Mouse (Mus musculus): Measurements from ENCODE around the gene Gfod2. TPM values are rescaled to one million over a fixed set of nuclear protein-coding genes. Genes with fewer than 3 reads are reported as not detected.
A peak's percentile ranks its signal among the peaks of the same experiment; 100 is the strongest.

The Gfod2 gene
- polyA plus RNA-seq, 1 experiment from 2014 or later, result 38.3 TPM

DNA sequence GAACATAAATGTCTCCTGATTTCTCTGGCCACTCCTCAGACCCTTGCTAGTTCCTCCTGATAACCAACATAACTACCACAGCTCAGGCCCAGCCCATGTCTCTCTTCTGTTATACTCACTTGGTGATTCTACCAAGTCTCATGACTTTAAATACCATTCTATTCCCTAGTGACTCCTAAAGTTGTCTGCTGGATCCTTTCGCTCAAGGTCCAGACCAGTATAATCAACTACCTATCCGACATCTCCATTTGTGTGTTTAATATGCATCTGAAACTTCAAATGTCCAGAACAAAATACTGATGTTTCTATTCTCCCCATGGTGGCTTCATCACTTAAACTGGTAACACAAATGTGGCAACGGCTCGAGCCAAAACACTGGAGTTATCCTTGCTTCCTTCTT, 15.2 kb downstream of the Gfod2 start:
- WGBS, result 92% methylated on average over 4 of the region's 4 CpGs
- H3K27me3 ChIP-seq (ENCODE audit: poor library complexity, severe bottlenecking), result no peaks in the 10 kb centered on the region
- no peak overlapping the region for H3K27ac ChIP-seq
- peaks cover 12% of the 10 kb centered on the region for H3K36me3 ChIP-seq (replicated peaks)
- no peak for DNase-seq (ENCODE audit: extremely low spot score, low spot score)
- no peaks in the 10 kb centered on the region for H3K4me1 ChIP-seq
- no peaks in the 10 kb centered on the region for H3K9me3 ChIP-seq
- no peak overlapping the region for H3K4me3 ChIP-seq

DNA sequence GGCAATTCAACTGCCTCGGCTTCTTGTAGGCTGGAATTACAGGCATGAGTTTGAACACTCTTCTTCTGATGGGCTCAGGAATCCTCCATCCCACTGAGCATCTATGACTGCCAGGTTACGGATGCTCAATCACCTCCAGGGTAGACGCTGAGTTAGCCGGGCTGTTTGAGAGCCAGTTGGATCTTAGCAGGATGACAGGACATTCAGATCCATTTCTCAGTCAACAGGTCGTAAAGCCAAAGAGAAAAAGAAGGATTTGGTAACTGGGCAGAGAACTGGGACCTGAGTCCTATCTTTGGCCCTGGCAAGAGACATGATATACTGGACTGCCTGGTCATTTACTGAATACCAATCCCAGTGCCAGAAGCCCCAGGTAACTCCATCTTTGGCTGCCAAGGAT, 19.2 kb downstream of the Gfod2 start:
- Histone ChIP-seq H3K36me3 (replicated peaks) (peaks cover 12% of the 10 kb centered on the region), H3K4me1 (no peaks in the 10 kb centered on the region), H3K27ac (no peak overlapping the region), H3K4me3 (no peak overlapping the region), H3K27me3 (ENCODE audit: poor library complexity, severe bottlenecking) (no peaks in the 10 kb centered on the region), H3K9me3 (no peaks in the 10 kb centered on the region)
- WGBS, result 92% methylated on average over 5 of the region's 5 CpGs
- no peak for DNase-seq (ENCODE audit: extremely low spot score, low spot score)

DNA sequence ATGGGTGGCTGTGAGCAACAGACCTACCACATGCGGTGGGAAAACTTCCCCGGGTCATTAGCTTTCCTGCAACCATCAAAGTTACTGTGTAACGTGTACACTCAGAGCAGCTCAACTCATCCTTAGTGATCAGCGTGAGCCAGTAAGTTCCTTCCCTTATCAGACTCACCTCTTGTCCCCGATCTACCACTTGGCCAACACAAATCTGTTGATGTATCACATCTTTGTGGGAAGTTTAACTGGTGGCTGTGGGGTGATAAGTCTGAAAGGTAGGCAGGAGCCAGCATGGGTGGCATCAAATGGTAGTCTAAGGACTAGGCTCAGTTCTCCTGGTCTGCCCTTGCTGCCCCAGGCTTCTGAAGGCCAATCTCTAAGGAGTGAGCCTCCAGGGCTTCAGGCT, 26.3 kb downstream of the Gfod2 start:
- Histone ChIP-seq H3K9me3 (no peaks in the 10 kb centered on the region), H3K4me1 (no peaks in the 10 kb centered on the region), H3K36me3 (replicated peaks) (peaks cover 12% of the 10 kb centered on the region), H3K27me3 (ENCODE audit: poor library complexity, severe bottlenecking) (no peaks in the 10 kb centered on the region), H3K4me3 (no peak overlapping the region), H3K27ac (no peak overlapping the region)
- DNase-seq (ENCODE audit: extremely low spot score, low spot score), result no peak
- WGBS, result 95% methylated on average over 5 of the region's 5 CpGs

DNA sequence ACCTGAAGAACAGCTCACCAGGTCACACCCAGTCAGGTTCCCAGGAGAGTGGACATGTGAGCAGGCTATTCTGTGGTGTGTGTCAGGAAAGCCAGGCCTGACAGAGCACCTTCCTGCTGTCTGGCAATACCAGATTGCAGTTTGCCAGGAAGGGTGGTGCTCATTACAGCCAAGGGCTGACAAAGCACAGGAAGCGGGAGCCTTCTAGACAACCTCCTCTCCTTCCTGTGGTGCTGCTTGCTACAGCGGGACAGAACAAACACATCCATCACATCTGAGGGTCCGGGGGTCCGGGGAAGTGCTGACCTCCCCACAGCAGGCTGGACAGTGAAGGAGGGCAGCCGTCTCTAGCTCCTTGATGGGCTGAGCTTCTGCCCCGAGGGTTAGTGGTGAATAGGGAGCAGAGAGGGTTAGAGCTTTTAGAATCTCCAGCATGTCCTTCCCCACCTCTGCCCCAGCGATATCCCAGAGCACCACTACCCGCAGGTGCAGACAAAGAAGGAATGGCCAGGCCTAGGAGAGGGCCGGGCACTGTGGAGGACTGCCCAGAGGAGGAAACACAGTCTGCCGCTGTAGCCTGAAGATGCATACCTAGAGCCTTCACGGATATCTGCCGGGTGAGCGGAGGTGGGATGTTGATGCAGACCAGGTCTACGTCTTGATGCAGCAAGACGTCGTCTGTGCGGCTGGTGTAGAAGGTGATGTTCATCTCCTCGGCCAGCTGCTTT, 30.9 kb downstream of the Gfod2 start:
- WGBS, result 84% methylated on average over 18 of the region's 18 CpGs
- Histone ChIP-seq H3K27ac (peak overlapping the region; percentile 22; the same call in 1 of the 2 replicates), H3K4me3 (no peak overlapping the region), H3K27me3 (ENCODE audit: poor library complexity, severe bottlenecking) (no peaks in the 10 kb centered on the region), H3K4me1 (no peaks in the 10 kb centered on the region), H3K9me3 (no peaks in the 10 kb centered on the region), H3K36me3 (replicated peaks) (peaks cover 48% of the 10 kb centered on the region)
- DNase-seq (ENCODE audit: extremely low spot score, low spot score), result no peak

DNA sequence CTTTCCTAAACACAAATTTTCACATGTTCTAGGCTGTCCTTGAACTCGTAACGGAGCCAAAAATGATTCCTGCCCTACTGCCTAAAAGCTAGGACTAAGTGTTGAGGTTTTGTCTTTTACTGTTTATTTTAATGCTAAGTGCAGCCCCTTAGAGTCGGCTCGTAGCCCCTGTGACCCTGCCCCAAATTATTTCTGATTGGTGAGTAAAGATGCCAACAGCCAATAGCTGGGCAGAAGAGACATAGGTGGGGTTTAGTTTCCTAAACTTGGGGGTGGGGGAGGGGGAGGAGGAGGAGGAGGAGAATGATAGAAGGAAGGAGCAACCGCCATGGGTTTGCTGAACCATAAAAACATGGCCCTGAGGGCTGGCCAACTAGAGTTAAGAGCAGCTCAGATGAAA, 32.7 kb downstream of the Gfod2 start:
- H3K36me3 ChIP-seq (replicated peaks), result peaks cover 57% of the 10 kb centered on the region
- 90% methylated on average over 5 of the region's 5 CpGs for WGBS
- H3K4me3 ChIP-seq, result no peak overlapping the region
- DNase-seq (ENCODE audit: extremely low spot score, low spot score), result no peak
- no peaks in the 10 kb centered on the region for H3K9me3 ChIP-seq
- no peak overlapping the region for H3K27ac ChIP-seq
- no peaks in the 10 kb centered on the region for H3K27me3 ChIP-seq (ENCODE audit: poor library complexity, severe bottlenecking)
- no peaks in the 10 kb centered on the region for H3K4me1 ChIP-seq

DNA sequence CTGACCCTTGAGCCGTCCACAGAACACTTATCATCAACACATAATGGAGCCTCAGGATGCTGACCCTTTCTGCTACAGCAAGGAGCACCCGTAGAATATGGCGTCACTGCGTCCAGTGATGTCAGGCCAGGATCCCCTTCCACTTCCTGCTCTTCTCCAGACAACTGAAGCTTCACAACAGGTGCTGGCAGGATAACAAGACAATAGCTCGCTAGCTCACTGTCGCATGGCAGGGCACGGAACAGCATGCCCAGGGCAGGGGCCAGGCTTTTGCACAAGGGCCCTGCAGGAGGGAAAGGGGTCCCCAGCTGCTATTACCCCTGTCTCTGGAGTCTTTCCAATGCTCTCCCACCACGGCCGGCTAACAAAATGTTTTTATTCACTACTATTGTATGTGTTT, 35.6 kb downstream of the Gfod2 start:
- H3K4me1 ChIP-seq, result no peaks in the 10 kb centered on the region
- H3K4me3 ChIP-seq, result no peak overlapping the region
- no peak for DNase-seq (ENCODE audit: extremely low spot score, low spot score)
- WGBS, result 93% methylated on average over 9 of the region's 9 CpGs
- H3K9me3 ChIP-seq, result no peaks in the 10 kb centered on the region
- peaks cover 55% of the 10 kb centered on the region for H3K36me3 ChIP-seq (replicated peaks)
- no peak overlapping the region for H3K27ac ChIP-seq
- H3K27me3 ChIP-seq (ENCODE audit: poor library complexity, severe bottlenecking), result no peaks in the 10 kb centered on the region

DNA sequence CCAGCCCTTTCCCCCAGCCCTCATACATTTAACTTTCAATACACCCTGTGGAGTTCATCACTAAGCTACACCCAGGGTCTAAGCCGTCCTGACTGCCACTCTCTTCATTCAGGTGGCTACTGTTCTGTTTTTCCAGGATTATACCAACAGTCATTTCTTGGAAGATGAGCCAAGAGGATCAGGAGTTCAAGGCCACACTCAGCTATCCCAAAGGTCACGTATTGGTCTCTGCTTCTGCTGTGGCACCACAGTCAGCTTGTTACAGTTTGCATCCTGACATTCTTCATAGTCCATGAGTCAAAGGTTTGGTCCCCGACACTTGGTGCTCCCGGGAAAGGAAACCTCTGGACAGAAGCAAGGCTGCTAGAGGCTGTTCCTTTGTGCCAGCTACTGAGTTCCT, 38.8 kb downstream of the Gfod2 start:
- no peak overlapping the region for H3K4me3 ChIP-seq
- H3K36me3 ChIP-seq (replicated peaks), result peaks cover 53% of the 10 kb centered on the region
- no peak overlapping the region for H3K27ac ChIP-seq
- 92% methylated on average over 4 of the region's 4 CpGs for WGBS
- no peaks in the 10 kb centered on the region for H3K9me3 ChIP-seq
- no peaks in the 10 kb centered on the region for H3K4me1 ChIP-seq
- DNase-seq (ENCODE audit: extremely low spot score, low spot score), result no peak
- no peaks in the 10 kb centered on the region for H3K27me3 ChIP-seq (ENCODE audit: poor library complexity, severe bottlenecking)

DNA sequence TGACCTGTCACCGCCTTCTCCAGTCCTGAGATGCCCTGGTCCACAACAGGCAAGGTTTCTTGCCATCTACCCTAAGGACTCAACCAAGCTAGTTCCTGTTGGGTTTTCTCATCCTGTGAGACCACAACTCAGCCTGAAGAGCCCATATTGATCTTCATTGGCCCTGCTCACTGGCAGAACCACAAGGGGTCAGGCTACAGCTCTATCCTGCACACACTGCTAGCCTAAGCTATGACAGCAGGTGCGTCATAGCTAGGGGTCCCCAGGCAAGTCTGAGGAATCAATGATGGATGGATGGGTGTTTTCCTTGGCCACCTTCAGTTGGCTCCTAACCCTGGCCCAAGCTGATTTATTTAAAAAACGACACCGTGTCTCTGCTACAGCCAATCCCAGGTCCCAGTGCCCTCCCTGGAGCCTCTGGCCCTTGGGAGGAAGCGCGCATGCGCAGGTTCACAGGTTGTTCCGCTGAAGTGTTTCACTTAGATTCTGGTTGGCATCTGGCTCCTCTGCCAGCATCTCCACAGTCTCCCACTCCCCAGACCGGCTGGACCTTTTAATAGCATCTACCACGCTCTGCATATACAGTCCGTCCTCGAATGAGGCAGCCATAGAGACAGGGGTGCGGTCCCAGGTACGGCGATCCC, 42.0 kb downstream of the Gfod2 start:
- no peak for DNase-seq (ENCODE audit: extremely low spot score, low spot score)
- Histone ChIP-seq H3K4me1 (no peaks in the 10 kb centered on the region), H3K4me3 (no peak overlapping the region), H3K27ac (no peak overlapping the region), H3K9me3 (no peaks in the 10 kb centered on the region), H3K36me3 (replicated peaks) (peaks cover 33% of the 10 kb centered on the region), H3K27me3 (ENCODE audit: poor library complexity, severe bottlenecking) (no peaks in the 10 kb centered on the region)
- 92% methylated on average over 15 of the region's 15 CpGs for WGBS

DNA sequence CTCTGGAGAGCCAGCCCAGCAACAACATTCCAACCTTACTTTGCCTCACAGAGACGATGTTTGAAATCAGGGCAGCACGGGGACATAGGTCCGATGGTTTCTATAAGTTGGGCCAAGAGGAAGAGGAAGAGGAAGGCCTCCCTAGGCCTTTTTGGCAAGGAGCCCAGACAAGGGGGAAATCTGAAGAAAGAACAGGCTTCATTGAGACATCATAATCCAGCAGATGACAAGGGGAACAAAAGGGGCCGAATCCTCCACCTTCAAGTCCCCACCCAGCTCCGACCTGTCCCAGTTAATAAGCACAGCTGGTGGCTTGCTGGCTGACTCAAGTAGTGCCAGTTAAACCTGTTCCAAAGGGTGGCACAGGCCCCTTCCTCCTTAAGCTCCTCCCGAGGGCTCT, 43.4 kb downstream of the Gfod2 start:
- WGBS, result 86% methylated on average over 6 of the region's 6 CpGs
- Histone ChIP-seq H3K4me3 (no peak overlapping the region), H3K27me3 (ENCODE audit: poor library complexity, severe bottlenecking) (no peaks in the 10 kb centered on the region)

DNA sequence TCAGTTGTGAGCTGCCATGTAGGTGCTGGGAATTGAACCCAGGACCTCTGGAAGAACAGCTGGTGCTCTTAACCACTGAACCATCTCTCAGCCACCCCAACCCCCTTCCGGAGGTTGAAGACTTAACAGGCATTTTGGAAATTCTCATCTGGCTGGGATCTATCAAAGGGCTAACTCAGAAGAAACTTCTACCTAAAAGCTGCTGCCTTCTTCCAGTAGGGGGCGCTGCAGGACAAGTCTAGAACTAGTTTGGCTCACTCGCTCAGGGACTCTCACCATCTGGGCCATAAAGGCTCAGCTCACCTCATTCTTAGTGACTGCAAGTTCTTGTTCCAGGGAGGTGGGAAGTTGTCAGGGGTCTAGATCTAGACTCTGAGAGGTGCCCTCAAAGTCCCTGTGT, 44.3 kb downstream of the Gfod2 start:
- peak; percentile 84 for DNase-seq (ENCODE audit: extremely low spot score, low spot score)
- H3K9me3 ChIP-seq, result no peaks in the 10 kb centered on the region
- no peak overlapping the region for H3K4me3 ChIP-seq
- H3K4me1 ChIP-seq, result no peaks in the 10 kb centered on the region
- H3K27ac ChIP-seq, result no peak overlapping the region
- 11% methylated on average over 3 of the region's 3 CpGs for WGBS
- H3K36me3 ChIP-seq (replicated peaks), result peaks cover 25% of the 10 kb centered on the region
- H3K27me3 ChIP-seq (ENCODE audit: poor library complexity, severe bottlenecking), result no peaks in the 10 kb centered on the region

More for the DNA sequence above, 43.4 kb downstream of the Gfod2 start:
- H3K4me1 ChIP-seq, result no peaks in the 10 kb centered on the region
- no peak for DNase-seq (ENCODE audit: extremely low spot score, low spot score)
- H3K36me3 ChIP-seq (replicated peaks), result peaks cover 25% of the 10 kb centered on the region
- no peak overlapping the region for H3K27ac ChIP-seq
- H3K9me3 ChIP-seq, result no peaks in the 10 kb centered on the region

DNA sequence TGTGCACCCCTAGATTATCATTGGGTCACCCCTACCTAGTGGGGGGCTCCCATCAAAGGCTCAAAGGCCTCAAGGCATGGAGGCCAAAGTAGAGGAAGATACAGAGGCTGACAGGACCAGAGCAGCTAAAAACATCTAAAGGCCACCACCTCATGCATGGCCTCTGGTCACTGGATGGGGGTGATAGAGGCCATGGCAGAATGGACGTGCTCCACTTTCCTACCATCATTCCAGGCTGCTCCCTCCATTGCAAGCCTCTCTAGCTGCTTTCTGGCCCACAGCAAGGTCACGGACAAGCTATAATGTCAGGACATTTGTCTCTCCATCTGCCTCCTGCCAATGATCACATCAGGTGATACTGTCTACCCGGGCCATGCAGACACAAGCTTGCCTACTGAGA, 46.2 kb downstream of the Gfod2 start:
- DNase-seq (ENCODE audit: extremely low spot score, low spot score), result no peak
- 84% methylated on average over 3 of the region's 3 CpGs for WGBS
- Histone ChIP-seq H3K4me1 (peaks cover 11% of the 10 kb centered on the region), H3K27ac (no peak overlapping the region), H3K27me3 (ENCODE audit: poor library complexity, severe bottlenecking) (no peaks in the 10 kb centered on the region), H3K36me3 (replicated peaks) (peaks cover 19% of the 10 kb centered on the region), H3K9me3 (no peaks in the 10 kb centered on the region), H3K4me3 (no peak overlapping the region)

DNA sequence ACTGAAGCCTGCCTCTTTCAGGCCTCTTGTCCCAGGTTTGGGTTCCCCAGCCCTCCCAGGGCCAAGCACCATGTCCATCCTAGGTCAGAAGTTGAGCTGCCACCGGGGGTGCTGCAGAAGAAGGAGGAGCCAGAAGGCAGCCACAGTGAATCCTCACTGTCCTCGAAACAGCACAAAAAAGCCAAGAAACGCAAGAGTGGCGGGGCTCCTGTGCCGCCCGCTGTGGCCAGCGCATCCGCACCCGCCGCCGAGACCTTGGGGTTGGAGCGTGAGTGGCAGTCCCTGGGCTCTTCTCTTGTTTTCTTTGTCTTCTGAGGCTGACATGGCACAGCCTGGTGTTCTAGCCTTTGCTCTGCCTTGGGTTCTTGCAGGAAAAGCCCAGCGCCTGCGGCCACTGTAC, 49.1 kb downstream of the Gfod2 start:
- peak; percentile 14 for DNase-seq (ENCODE audit: extremely low spot score, low spot score)
- peaks cover 30% of the 10 kb centered on the region for H3K4me1 ChIP-seq
- no peak overlapping the region for H3K4me3 ChIP-seq
- no peaks in the 10 kb centered on the region for H3K27me3 ChIP-seq (ENCODE audit: poor library complexity, severe bottlenecking)
- H3K27ac ChIP-seq, result 0 out of 2 replicates have a peak overlapping the region, but pooled peaks have one; percentile 30
- peaks cover 18% of the 10 kb centered on the region for H3K36me3 ChIP-seq (replicated peaks)
- WGBS, result 74% methylated on average over 14 of the region's 14 CpGs
- no peaks in the 10 kb centered on the region for H3K9me3 ChIP-seq

DNA sequence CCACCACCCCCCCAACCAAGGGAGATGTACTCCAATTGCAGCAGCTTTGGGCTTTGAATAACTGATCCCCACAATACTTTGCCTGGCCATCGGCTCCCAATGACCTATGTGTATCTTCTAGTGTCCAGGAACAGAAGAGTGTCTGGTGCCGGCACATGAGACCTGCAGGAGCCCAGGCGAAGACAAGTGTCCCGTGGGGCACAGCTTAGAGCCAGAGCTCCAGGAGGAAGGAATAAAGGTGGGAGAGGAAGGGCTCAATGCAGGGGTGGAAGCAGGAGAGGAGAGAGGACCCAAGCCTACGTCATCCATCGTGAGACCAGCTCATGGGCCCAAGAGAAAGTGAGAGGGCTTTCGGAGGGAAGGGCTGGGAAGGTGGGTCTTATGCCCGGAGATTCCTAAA, 49.8 kb downstream of the Gfod2 start:
- peak; percentile 14 for DNase-seq (ENCODE audit: extremely low spot score, low spot score)
- H3K4me1 ChIP-seq, result peaks cover 34% of the 10 kb centered on the region
- 94% methylated on average over 8 of the region's 8 CpGs for WGBS
- 0 out of 2 replicates have a peak overlapping the region, but pooled peaks have one; percentile 89 for H3K4me3 ChIP-seq
- H3K36me3 ChIP-seq (replicated peaks), result peaks cover 24% of the 10 kb centered on the region
- no peaks in the 10 kb centered on the region for H3K27me3 ChIP-seq (ENCODE audit: poor library complexity, severe bottlenecking)
- H3K9me3 ChIP-seq, result no peaks in the 10 kb centered on the region
- H3K27ac ChIP-seq, result no peak overlapping the region

Measured in forebrain, embryonic 10.5 days (tissue).